Mouse (Mus musculus) liver, adult 2 months (tissue): ENCODE measurements around the gene Ripor2.

Source experiments
- CTCF ChIP-seq: fragments of 200-500 bp; IDR thresholded peaks from 2 replicates; pipeline ENCODE4 v1.5.1; 2011; ENCODE audit warnings: low read depth, low read length, control low read depth
- POLR2A ChIP-seq: fragments of 200-500 bp; IDR thresholded peaks from 2 replicates; pipeline ENCODE4 v1.6.1; 2011; ENCODE audit warnings: low read length, control low read depth; ENCODE audit not compliant: insufficient read depth; ENCODE audit errors: extremely low read depth

DNA sequence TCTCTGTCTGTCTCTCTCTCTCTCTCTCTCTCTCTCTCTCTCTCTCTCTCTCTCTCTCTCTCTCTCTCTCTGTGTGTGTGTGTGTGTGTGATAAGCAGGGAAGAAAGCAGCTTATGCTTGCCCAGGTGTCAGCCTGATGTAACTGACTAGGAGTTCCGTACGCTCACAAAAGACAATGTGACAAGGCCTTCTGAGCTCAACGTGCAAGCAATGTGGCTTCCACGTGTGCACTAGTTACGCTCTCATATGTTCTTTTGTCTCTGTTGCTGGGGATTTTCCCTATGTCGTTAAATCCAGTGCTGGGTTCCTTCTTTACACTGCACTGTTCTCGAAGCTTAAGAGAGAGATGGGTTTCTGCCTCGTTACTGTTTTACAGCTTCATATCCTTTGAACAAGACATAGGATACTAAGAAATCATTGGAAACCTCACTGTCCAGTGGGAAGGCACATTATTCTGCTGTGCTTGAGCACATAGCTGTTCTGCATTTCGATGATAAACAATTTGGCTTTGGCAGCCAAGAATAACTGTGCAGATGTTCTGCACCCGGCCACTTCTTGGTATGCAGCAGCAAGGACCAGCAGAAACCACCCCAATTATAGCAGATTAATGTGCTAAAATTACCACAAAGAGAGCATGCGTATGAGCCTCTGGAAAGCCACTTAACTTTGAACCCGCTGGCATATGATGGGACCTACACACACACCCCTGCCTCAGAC, 73.1 kb downstream of the Ripor2 start:
- TF ChIP-seq POLR2A (no peak), CTCF (no peak)
